Mouse (Mus musculus): ENCODE measurements at regions not wholly inside any gene's neighbourhood (a gene's known extent, or its start where the extent isn't known, plus 50 kb on each side); places are given as distances from the start of the nearest gene placed in this dataset.

DNA sequence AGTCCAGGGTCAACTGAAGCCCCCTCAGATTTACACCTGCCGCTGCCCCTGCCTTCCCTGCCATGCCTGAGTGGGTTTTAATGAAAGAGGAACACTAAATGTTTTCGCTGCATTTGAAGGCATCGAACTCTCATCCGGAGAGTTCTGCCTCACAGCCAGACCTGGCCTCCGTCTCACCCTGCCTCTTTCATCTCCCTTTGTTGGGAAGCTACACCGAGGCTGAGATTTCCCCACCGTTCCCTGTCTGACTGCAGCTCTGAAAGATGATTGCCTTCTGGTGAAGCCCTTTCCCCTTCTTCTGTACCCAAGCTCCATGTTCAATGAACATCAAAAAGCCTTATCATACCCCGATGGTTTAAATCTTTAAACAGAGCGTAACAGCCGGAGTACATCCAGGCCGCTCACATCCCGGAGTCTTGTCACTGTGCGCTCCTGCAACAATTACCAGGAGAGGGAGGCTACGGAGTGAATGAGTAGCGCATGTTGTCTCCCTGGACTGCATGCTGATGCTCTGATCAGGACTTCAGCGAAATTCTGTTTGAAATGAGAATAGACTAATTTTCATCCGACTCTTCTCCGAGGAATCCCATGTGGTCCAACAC is 98.3 kb downstream of the Zfp326 start:
- no peak for DNase-seq (ENCODE audit: low spot score in 2 of 2)
